Mouse (Mus musculus) kidney, postnatal 0 days (tissue): Measurements from ENCODE around the gene Tmem167b. TPM values are rescaled to one million over a fixed set of nuclear protein-coding genes. Genes with fewer than 3 reads are reported as not detected.

Experiments
- ATAC-seq: fragments of 200-750 bp; cut with Nextera tagmentation; replicated peaks from 2 replicates; pipeline ENCODE4 v1.8.0; 2017; ENCODE audit warnings: low read depth, moderate number of reproducible peaks, moderate TSS enrichment, moderate library complexity; ENCODE audit not compliant: low FRiP score
- DNase-seq: peaks from one replicate; pipeline ENCODE4 v3.0.0-alpha.2; 2016; ENCODE audit warnings: low spot score
- H3K27ac ChIP-seq: fragments of 300-500 bp; sonication (generic); 2 replicates; pipeline ENCODE4 v1.5.1; 2014; ENCODE audit warnings: mild to moderate bottlenecking
- H3K27me3 ChIP-seq: fragments of 300-500 bp; sonication (generic); 2 replicates; pipeline ENCODE4 v1.6.1; 2014; ENCODE audit warnings: low read length, mixed read lengths; ENCODE audit not compliant: insufficient read depth
- H3K36me3 ChIP-seq: fragments of 300-500 bp; sonication (generic); 2 replicates; pipeline ENCODE4 v1.6.1; 2014; ENCODE audit warnings: low read length, mixed read lengths; ENCODE audit not compliant: insufficient read depth
- H3K4me1 ChIP-seq: fragments of 300-500 bp; sonication (generic); replicated peaks from 2 replicates; pipeline ENCODE4 v1.6.1; 2014; ENCODE audit warnings: antibody characterized with exemption, low read length, mixed read lengths; ENCODE audit not compliant: insufficient read depth
- H3K4me2 ChIP-seq: fragments of 300-500 bp; sonication (generic); 2 replicates; pipeline ENCODE4 v1.6.1; 2014; ENCODE audit warnings: mild to moderate bottlenecking, low read length, moderate library complexity, mixed read lengths
- H3K4me3 ChIP-seq: fragments of 300-500 bp; sonication (generic); replicated peaks from 2 replicates; pipeline ENCODE4 v1.5.1; 2014; ENCODE audit warnings: low read depth, low read length
- H3K9ac ChIP-seq: fragments of 300-500 bp; sonication (generic); 2 replicates; pipeline ENCODE4 v1.6.1; 2014; ENCODE audit warnings: low read depth, low read length
- H3K9me3 ChIP-seq: fragments of 300-500 bp; sonication (generic); replicated peaks from 2 replicates; pipeline ENCODE4 v1.6.1; 2016; ENCODE audit warnings: low read length, inconsistent platforms, mixed read lengths
- CTCF ChIP-seq: IDR thresholded peaks from 2 replicates; pipeline ENCODE4 v1.5.1; 2016; ENCODE audit warnings: antibody characterized with exemption, low read depth, mild to moderate bottlenecking, moderate library complexity
- WGBS: fragments of 180-500 bp; shearing (Covaris S2); extraction: QIAGEN DNeasy Blood & Tissue Kit; methylation state at CpG from one replicate; pipeline ENCODE4 v1.1.7; 2014; 5-methylcytosine and 5-hydroxymethylcytosine counted together
- polyA plus RNA-seq: library from polyadenylated mRNA; unstranded; fragments of >200 nt; fragmentation: Nextera tagmentation; extraction: Ambion mirVana; gene quantifications from 2 replicates; pipeline ENCODE4 v1.2.1, GENCODE M21; 2015

The Tmem167b gene
- polyA plus RNA-seq, result 33.5 and 35.8 TPM in 2 replicates

GRCm38 (mm10) chr3:108562133-108562730, at the start of gene Tmem167b:
Gene Tmem167b, minus strand, starts transcription at chr3:108562466.
- Histone ChIP-seq H3K9ac (peak within 1 kb of the TSS; percentile 85), H3K4me1 (peaks cover 11% of the 10 kb centered on the region; the same call in 1 of the 2 replicates), H3K9me3 (no peaks in the 10 kb centered on the region), H3K27me3 (no peaks in the 10 kb centered on the region), H3K4me3 (peak within 1 kb of the TSS; percentile 84), H3K36me3 (peaks cover 15% of the 10 kb centered on the region), H3K27ac (peak within 1 kb of the TSS; percentile 89), H3K4me2 (peak within 1 kb of the TSS; percentile 71)
- under 1% methylated on average over 45 of the region's 45 CpGs for WGBS
- DNase-seq, result peak; percentile 99
- ATAC-seq, result peak; percentile 99
- 0 out of 2 replicates have a peak, but pooled peaks have one; percentile 23 for TF ChIP-seq CTCF

DNA sequence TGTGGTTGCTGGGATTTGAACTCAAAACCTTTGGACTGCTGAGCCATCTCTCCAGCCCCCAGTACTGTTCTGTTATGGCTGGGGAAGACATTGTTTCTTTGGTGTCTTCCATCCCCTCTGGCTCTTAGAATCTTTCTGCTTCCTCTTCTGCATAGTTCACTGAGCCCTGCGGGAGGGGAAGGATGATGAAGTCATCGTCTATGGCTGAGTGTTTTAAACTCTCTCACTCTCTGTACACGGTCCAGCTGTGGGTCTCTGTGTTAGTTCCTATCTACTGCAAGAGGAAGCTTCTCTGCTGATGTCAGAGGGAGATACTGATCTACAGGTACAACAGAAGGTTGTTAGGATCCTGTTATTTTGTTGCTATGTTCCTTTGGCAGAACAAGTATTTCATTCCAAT, 46.6 kb upstream of the Tmem167b start:
- 0 out of 2 replicates have a peak, but pooled peaks cover 3% of the 10 kb centered on the region for H3K36me3 ChIP-seq

GRCm38 (mm10) chr3:108591530-108592522, 29.6 kb upstream of the Tmem167b start:
- Histone ChIP-seq H3K27ac (peak overlapping the region; percentile 33; the same call in 1 of the 2 replicates), H3K27me3 (no peaks in the 10 kb centered on the region), H3K9me3 (no peaks in the 10 kb centered on the region), H3K9ac (peak overlapping the region; percentile 57), H3K4me1 (0 out of 2 replicates have a peak, but pooled peaks cover 4% of the 10 kb centered on the region), H3K4me2 (peak overlapping the region; percentile 98), H3K36me3 (no peaks in the 10 kb centered on the region), H3K4me3 (peak overlapping the region; percentile 77)
- DNase-seq (peak; percentile 1), ATAC-seq (peak; percentile 77; the same call in 1 of the 2 replicates)
- no peak for TF ChIP-seq CTCF
- WGBS, result under 1% methylated on average over 58 of the region's 61 CpGs

More for the DNA sequence above, 46.6 kb upstream of the Tmem167b start:
- H3K4me2 ChIP-seq, result no peak overlapping the region
- H3K9me3 ChIP-seq, result no peaks in the 10 kb centered on the region
- H3K27ac ChIP-seq, result no peak overlapping the region
- H3K27me3 ChIP-seq, result no peaks in the 10 kb centered on the region
- no peak overlapping the region for H3K9ac ChIP-seq
- no peaks in the 10 kb centered on the region for H3K4me1 ChIP-seq
- ATAC-seq (no peak), DNase-seq (no peak)
- H3K4me3 ChIP-seq, result no peak overlapping the region
- WGBS, result 48% methylated on average over 3 of the region's 3 CpGs
- TF ChIP-seq CTCF, result no peak

GRCm38 (mm10) chr3:108590786-108591529, 28.7 kb upstream of the Tmem167b start, which contains the start of gene Wdr47:
Gene Wdr47, plus strand, starts transcription at chr3:108591279.
- Histone ChIP-seq H3K9ac (peak within 1 kb of the TSS; percentile 57), H3K4me3 (peak within 1 kb of the TSS; percentile 77)
- no peak for TF ChIP-seq CTCF

GRCm38 (mm10) chr3:108588446-108588845, 26.2 kb upstream of the Tmem167b start:
- Histone ChIP-seq H3K27me3 (no peaks in the 10 kb centered on the region), H3K36me3 (no peaks in the 10 kb centered on the region), H3K9me3 (no peaks in the 10 kb centered on the region), H3K4me2 (no peak overlapping the region), H3K4me3 (no peak overlapping the region), H3K27ac (no peak overlapping the region), H3K4me1 (0 out of 2 replicates have a peak, but pooled peaks cover 4% of the 10 kb centered on the region), H3K9ac (no peak overlapping the region)
- DNase-seq (no peak), ATAC-seq (no peak)
- TF ChIP-seq CTCF, result no peak
- WGBS, result 50% methylated on average over 2 of the region's 2 CpGs

More at GRCm38 (mm10) chr3:108590786-108591529, 28.7 kb upstream of the Tmem167b start, which contains the start of gene Wdr47:
- H3K27me3 ChIP-seq, result no peaks in the 10 kb centered on the region
- H3K4me2 ChIP-seq, result peak within 1 kb of the TSS; percentile 98
- WGBS, result 4% methylated on average over 44 of the region's 44 CpGs
- H3K9me3 ChIP-seq, result no peaks in the 10 kb centered on the region
- peak; percentile 97 for DNase-seq
- H3K4me1 ChIP-seq, result 0 out of 2 replicates have a peak, but pooled peaks cover 4% of the 10 kb centered on the region
- ATAC-seq, result peak; percentile 100
- no peaks in the 10 kb centered on the region for H3K36me3 ChIP-seq
- peak within 1 kb of the TSS; percentile 33; the same call in 1 of the 2 replicates for H3K27ac ChIP-seq
